Mouse (Mus musculus): ENCODE results near the gene Olfr639. TPM values are rescaled to one million over a fixed set of nuclear protein-coding genes. Genes with fewer than 3 reads are reported as not detected.

Olfr639 gene
- not detected for polyA plus RNA-seq (2012; fragmentation: generic; extraction: Trizol)

DNA sequence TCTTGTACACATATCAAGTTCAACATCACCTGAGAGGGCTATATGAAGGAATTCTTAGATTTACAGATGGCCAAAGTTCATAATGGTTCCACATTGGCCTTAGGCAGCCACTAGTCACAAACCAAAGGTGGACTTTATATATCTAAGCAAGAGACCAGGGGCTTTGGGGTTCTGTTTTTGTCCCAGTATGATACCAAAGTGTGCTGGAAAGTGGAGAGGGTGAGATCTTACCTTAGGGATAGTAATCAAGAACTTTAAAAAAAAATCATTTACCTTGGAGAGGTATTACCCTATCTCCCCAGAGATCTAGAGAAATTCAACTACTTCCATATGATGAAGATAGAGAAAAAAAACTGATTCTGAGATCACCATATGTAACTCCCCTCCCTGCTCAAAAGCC is at the start of gene Olfr639:
Olfr639 (minus strand) TSS at position 101 of the 400 bp plus-strand sequence.
- Histone ChIP-seq H3K4me3 (no peak within 1 kb of the TSS), H3K4me2 (ENCODE audit: low read depth) (no peak within 1 kb of the TSS), H3K79me2 (ENCODE audit: control insufficient read depth, insufficient read depth) (no peaks in the 10 kb centered on the region), H3K36me3 (ENCODE audit: control insufficient read depth, insufficient read depth) (no peaks in the 10 kb centered on the region), H3K27me3 (ENCODE audit: control insufficient read depth, insufficient read depth, insufficient read length) (no peaks in the 10 kb centered on the region), H3ac (ENCODE audit: control insufficient read depth, insufficient read length) (no peak within 1 kb of the TSS)
- TF ChIP-seq TCF3 (IDR thresholded peaks at IDR 0.05; ENCODE audit: insufficient read length, low read depth), result no peak
- TF ChIP-seq TCF12 (IDR thresholded peaks at IDR 0.05; ENCODE audit: insufficient read depth, poor library complexity, severe bottlenecking), result no peak
- TF ChIP-seq MAX (IDR thresholded peaks at IDR 0.05; ENCODE audit: low read depth), result no peak
- TF ChIP-seq SRF (IDR thresholded peaks at IDR 0.05; ENCODE audit: control insufficient read depth, insufficient read length, low read depth), result no peak
- no peak for TF ChIP-seq USF1 (IDR thresholded peaks at IDR 0.05; ENCODE audit: low read depth)
- no peak for TF ChIP-seq POLR2A (IDR thresholded peaks at IDR 0.05; ENCODE audit: insufficient read length, low read depth)
- TF ChIP-seq E2F4 (IDR thresholded peaks at IDR 0.05; ENCODE audit: insufficient read depth), result no peak

DNA sequence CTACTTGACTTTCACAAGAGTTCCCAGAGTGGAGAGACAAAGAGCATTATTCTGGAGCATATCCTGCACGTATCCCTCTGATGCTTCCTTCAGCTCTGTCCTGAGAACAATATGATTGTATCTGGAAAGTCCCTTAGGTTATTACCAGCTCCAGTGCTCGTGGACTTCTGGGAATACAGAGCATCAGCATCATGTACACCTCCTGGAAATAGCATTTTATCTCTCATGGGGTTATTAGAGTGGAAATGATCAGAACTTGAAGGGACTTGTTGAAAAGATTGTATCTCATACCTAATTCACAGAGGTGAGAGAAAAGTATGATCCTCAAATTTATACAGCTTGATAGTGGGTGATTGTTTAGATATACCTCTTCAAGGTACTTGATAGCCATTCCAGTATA is 44.2 kb upstream of the Olfr639 start, which contains the start of gene 4930516K23Rik:
4930516K23Rik (minus strand) TSS at position 101 of the 400 bp plus-strand sequence.
- no peak within 1 kb of the TSS for H3ac ChIP-seq (ENCODE audit: control insufficient read depth, insufficient read length)
- no peak within 1 kb of the TSS for H3K4me3 ChIP-seq
- TF ChIP-seq MYOG (IDR thresholded peaks at IDR 0.05; ENCODE audit: control insufficient read depth in 1 of 3, insufficient read depth in 1 of 3, insufficient read length in 2 of 3, low read depth in 2 of 3) (no peak), SRF (IDR thresholded peaks at IDR 0.05; ENCODE audit: control insufficient read depth, insufficient read length, low read depth) (no peak), POLR2A (IDR thresholded peaks at IDR 0.05; ENCODE audit: insufficient read length, low read depth) (no peak), TCF3 (IDR thresholded peaks at IDR 0.05; ENCODE audit: insufficient read length, low read depth) (no peak), TCF12 (IDR thresholded peaks at IDR 0.05; ENCODE audit: insufficient read depth, poor library complexity, severe bottlenecking) (no peak), MYOD1 (IDR thresholded peaks at IDR 0.05; ENCODE audit: control insufficient read depth in 1 of 3, insufficient read length in 2 of 3, low read depth in 2 of 3) (no peak), E2F4 (IDR thresholded peaks at IDR 0.05; ENCODE audit: insufficient read depth) (no peak), REST (IDR thresholded peaks at IDR 0.05; ENCODE audit: insufficient read depth, insufficient read length) (no peak), CEBPB (IDR thresholded peaks at IDR 0.05; ENCODE audit: insufficient read depth, poor library complexity, severe bottlenecking) (no peak), USF1 (IDR thresholded peaks at IDR 0.05; ENCODE audit: low read depth) (no peak), POLR2AphosphoS2 (IDR thresholded peaks at IDR 0.05; ENCODE audit: insufficient read length, low read depth) (no peak), MAX (IDR thresholded peaks at IDR 0.05; ENCODE audit: low read depth) (no peak)
- H3K79me2 ChIP-seq (ENCODE audit: control insufficient read depth, insufficient read depth), result no peaks in the 10 kb centered on the region
- H3K4me2 ChIP-seq (ENCODE audit: low read depth), result no peak within 1 kb of the TSS
- no peaks in the 10 kb centered on the region for H3K36me3 ChIP-seq (ENCODE audit: control insufficient read depth, insufficient read depth)
- no peaks in the 10 kb centered on the region for H3K27me3 ChIP-seq (ENCODE audit: control insufficient read depth, insufficient read depth, insufficient read length)

DNA sequence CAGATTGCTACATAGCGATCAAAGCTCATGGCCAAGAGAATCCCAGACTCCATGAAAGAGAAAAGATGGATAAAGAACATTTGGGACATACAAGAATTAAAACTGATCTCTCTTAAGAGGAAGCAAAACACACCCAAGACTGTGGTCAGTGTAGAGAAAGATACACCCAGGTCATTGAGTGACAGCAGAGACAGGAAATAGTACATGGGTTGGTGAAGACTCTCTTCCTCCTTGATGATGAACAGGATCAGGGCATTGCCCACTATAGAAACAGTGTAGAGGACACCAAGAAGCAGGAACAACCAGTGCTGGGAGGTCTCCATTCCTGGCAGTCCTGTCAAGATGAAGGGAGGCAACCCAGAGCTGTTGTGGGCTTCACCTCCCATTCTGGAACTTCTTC is 42.1 kb upstream of the Olfr639 start:
- Histone ChIP-seq H3K4me2 (ENCODE audit: low read depth) (no peak overlapping the region), H3K27me3 (ENCODE audit: control insufficient read depth, insufficient read depth, insufficient read length) (no peaks in the 10 kb centered on the region), H3K4me3 (no peak overlapping the region), H3ac (ENCODE audit: control insufficient read depth, insufficient read length) (no peak overlapping the region), H3K36me3 (ENCODE audit: control insufficient read depth, insufficient read depth) (no peaks in the 10 kb centered on the region), H3K79me2 (ENCODE audit: control insufficient read depth, insufficient read depth) (no peaks in the 10 kb centered on the region)
- TF ChIP-seq MYOD1 (IDR thresholded peaks at IDR 0.05; ENCODE audit: control insufficient read depth in 1 of 3, insufficient read length in 2 of 3, low read depth in 2 of 3), result no peak

DNA sequence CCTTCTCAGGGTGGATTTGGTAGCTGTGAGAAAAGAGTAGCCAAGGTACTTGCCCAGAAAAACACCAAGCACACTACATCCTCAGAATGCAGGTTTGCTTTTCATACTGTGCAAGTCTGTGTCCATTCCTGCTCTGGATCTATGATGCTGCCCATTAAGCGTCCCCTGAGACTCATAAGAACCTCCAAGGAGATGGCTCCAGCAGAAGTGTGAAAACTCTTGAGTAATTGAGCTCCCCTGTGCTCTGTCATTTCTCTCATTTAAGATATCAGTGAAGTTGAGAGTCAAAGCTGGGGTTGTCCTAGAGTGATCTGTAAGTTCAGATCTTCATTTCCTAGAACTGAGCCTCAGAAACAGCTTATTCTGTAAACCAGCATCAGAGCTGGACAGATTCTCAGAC is 35.5 kb upstream of the Olfr639 start, which contains the start of gene Olfr642:
Olfr642 (minus strand) TSS at position 101 of the 400 bp plus-strand sequence.
- H3K79me2 ChIP-seq (ENCODE audit: control insufficient read depth, insufficient read depth), result no peaks in the 10 kb centered on the region
- H3ac ChIP-seq (ENCODE audit: control insufficient read depth, insufficient read length), result no peak within 1 kb of the TSS
- no peak within 1 kb of the TSS for H3K4me2 ChIP-seq (ENCODE audit: low read depth)
- H3K27me3 ChIP-seq (ENCODE audit: control insufficient read depth, insufficient read depth, insufficient read length), result no peaks in the 10 kb centered on the region
- no peak within 1 kb of the TSS for H3K4me3 ChIP-seq
- TF ChIP-seq POLR2AphosphoS2 (IDR thresholded peaks at IDR 0.05; ENCODE audit: insufficient read length, low read depth) (no peak), MAX (IDR thresholded peaks at IDR 0.05; ENCODE audit: low read depth) (no peak), TCF12 (IDR thresholded peaks at IDR 0.05; ENCODE audit: insufficient read depth, poor library complexity, severe bottlenecking) (no peak), MYOD1 (IDR thresholded peaks at IDR 0.05; ENCODE audit: control insufficient read depth in 1 of 3, insufficient read length in 2 of 3, low read depth in 2 of 3) (no peak), CEBPB (IDR thresholded peaks at IDR 0.05; ENCODE audit: insufficient read depth, poor library complexity, severe bottlenecking) (no peak), REST (IDR thresholded peaks at IDR 0.05; ENCODE audit: insufficient read depth, insufficient read length) (no peak), TCF3 (IDR thresholded peaks at IDR 0.05; ENCODE audit: insufficient read length, low read depth) (no peak), USF1 (IDR thresholded peaks at IDR 0.05; ENCODE audit: low read depth) (no peak), POLR2A (IDR thresholded peaks at IDR 0.05; ENCODE audit: insufficient read length, low read depth) (no peak), MYOG (IDR thresholded peaks at IDR 0.05; ENCODE audit: control insufficient read depth in 1 of 3, insufficient read depth in 1 of 3, insufficient read length in 2 of 3, low read depth in 2 of 3) (no peak), SRF (IDR thresholded peaks at IDR 0.05; ENCODE audit: control insufficient read depth, insufficient read length, low read depth) (no peak), E2F4 (IDR thresholded peaks at IDR 0.05; ENCODE audit: insufficient read depth) (no peak)
- no peaks in the 10 kb centered on the region for H3K36me3 ChIP-seq (ENCODE audit: control insufficient read depth, insufficient read depth)

DNA sequence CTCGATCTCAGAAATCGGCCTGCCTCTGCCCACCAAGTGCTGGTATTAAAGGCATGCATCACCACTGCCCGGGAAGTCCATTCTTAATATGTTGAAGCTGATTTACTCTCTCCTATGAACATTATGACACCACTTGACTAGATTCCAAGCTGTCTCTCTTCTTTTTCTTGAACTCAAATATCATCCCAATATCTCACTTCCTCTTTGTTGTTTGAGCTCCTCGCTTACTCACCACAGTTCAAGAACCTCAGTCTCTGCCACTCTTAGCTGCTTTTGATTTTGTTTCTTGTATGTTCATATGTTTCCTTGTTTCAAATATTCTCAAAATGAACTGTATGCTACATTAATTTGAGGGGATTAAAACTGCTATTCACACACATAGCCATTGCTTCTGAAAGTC is 33.6 kb upstream of the Olfr639 start:
- Histone ChIP-seq H3K4me2 (ENCODE audit: low read depth) (no peak overlapping the region), H3K36me3 (ENCODE audit: control insufficient read depth, insufficient read depth) (no peaks in the 10 kb centered on the region), H3K4me3 (no peak overlapping the region), H3K79me2 (ENCODE audit: control insufficient read depth, insufficient read depth) (no peaks in the 10 kb centered on the region), H3ac (ENCODE audit: control insufficient read depth, insufficient read length) (no peak overlapping the region), H3K27me3 (ENCODE audit: control insufficient read depth, insufficient read depth, insufficient read length) (no peaks in the 10 kb centered on the region)
- no peak for TF ChIP-seq MYOD1 (IDR thresholded peaks at IDR 0.05; ENCODE audit: control insufficient read depth in 1 of 3, insufficient read length in 2 of 3, low read depth in 2 of 3)
- TF ChIP-seq REST (IDR thresholded peaks at IDR 0.05; ENCODE audit: insufficient read depth, insufficient read length), result no peak
- no peak for TF ChIP-seq TCF3 (IDR thresholded peaks at IDR 0.05; ENCODE audit: insufficient read length, low read depth)
- no peak for TF ChIP-seq MYOG (IDR thresholded peaks at IDR 0.05; ENCODE audit: control insufficient read depth in 1 of 3, insufficient read depth in 1 of 3, insufficient read length in 2 of 3, low read depth in 2 of 3)
- TF ChIP-seq POLR2A (IDR thresholded peaks at IDR 0.05; ENCODE audit: insufficient read length, low read depth), result no peak
- no peak for TF ChIP-seq USF1 (IDR thresholded peaks at IDR 0.05; ENCODE audit: low read depth)
- no peak for TF ChIP-seq POLR2AphosphoS2 (IDR thresholded peaks at IDR 0.05; ENCODE audit: insufficient read length, low read depth)
- no peak for TF ChIP-seq E2F4 (IDR thresholded peaks at IDR 0.05; ENCODE audit: insufficient read depth)
- no peak for TF ChIP-seq CEBPB (IDR thresholded peaks at IDR 0.05; ENCODE audit: insufficient read depth, poor library complexity, severe bottlenecking)
- no peak for TF ChIP-seq SRF (IDR thresholded peaks at IDR 0.05; ENCODE audit: control insufficient read depth, insufficient read length, low read depth)
- TF ChIP-seq MAX (IDR thresholded peaks at IDR 0.05; ENCODE audit: low read depth), result no peak
- no peak for TF ChIP-seq TCF12 (IDR thresholded peaks at IDR 0.05; ENCODE audit: insufficient read depth, poor library complexity, severe bottlenecking)
